Mouse (Mus musculus): ENCODE measurements around the gene Gm48551. TPM values are rescaled to one million over a fixed set of nuclear protein-coding genes. Genes with fewer than 3 reads are reported as not detected.

Gm48551 gene
- polyA plus RNA-seq (2012; ENCODE audit: insufficient read depth, insufficient read length, missing spikeins) = 0.75 and 2.2 TPM in 2 replicates

DNA sequence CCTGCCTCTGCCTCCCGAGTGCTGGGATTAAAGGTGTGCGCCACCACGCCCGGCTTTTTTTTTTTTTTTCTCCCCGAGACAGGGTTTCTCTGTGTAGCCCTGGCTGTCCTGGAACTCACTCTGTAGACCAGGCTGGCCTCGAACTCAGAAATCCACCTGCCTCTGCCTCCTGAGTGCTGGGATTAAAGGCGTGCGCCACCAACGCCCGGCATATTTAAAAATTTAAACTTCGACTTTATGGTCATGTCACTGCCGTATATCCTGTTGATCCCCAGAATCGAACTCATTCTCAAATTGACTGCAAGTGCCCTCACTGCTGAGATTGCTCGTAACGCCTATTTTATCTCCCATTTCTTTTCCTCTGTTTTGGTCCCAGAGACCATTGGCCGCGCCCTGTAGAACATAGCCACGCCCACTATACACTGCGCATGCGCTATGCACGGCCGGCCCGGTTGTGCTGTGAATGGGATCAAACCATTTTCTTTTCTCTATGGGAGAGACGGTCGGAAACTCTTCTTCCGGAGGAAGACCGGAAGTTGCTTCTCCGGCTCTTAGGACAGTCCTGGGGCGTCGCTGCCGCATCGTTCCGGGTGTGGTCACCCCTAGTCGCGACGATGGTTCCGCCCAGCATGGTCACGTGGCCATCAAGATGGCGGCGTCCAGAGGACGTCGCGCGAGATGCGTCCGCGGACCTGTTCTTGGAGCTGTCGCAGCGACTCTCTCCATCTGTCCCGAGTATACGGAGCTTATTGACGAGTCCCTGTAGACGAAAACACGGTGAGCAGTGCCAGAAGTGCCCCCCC, at the start of gene Gm48551, which contains the start of gene Dohh:
TSS of gene Gm48551 (plus strand) at position 665 of the 803 bp plus-strand sequence.
TSS of gene Dohh (plus strand) at position 627 of the 803 bp plus-strand sequence.
- H3K4me3 ChIP-seq (ENCODE audit: insufficient read depth, low read length) = peak within 1 kb of the TSS; percentile 92
- TF ChIP-seq CTCF (IDR thresholded peaks at IDR 0.05; ENCODE audit: low read depth, low read length) (no peak), POLR2A (IDR thresholded peaks at IDR 0.05; ENCODE audit: borderline replicate concordance, low read depth, low read length) (peak; percentile 77; the same call in 1 of the 2 replicates)
- peaks cover 27% of the 10 kb centered on the region for H3K4me1 ChIP-seq (ENCODE audit: control insufficient read depth, insufficient read depth, low read length)
- peak within 1 kb of the TSS; percentile 82 for H3K27ac ChIP-seq (ENCODE audit: insufficient read depth, low read depth, low read length)

DNA sequence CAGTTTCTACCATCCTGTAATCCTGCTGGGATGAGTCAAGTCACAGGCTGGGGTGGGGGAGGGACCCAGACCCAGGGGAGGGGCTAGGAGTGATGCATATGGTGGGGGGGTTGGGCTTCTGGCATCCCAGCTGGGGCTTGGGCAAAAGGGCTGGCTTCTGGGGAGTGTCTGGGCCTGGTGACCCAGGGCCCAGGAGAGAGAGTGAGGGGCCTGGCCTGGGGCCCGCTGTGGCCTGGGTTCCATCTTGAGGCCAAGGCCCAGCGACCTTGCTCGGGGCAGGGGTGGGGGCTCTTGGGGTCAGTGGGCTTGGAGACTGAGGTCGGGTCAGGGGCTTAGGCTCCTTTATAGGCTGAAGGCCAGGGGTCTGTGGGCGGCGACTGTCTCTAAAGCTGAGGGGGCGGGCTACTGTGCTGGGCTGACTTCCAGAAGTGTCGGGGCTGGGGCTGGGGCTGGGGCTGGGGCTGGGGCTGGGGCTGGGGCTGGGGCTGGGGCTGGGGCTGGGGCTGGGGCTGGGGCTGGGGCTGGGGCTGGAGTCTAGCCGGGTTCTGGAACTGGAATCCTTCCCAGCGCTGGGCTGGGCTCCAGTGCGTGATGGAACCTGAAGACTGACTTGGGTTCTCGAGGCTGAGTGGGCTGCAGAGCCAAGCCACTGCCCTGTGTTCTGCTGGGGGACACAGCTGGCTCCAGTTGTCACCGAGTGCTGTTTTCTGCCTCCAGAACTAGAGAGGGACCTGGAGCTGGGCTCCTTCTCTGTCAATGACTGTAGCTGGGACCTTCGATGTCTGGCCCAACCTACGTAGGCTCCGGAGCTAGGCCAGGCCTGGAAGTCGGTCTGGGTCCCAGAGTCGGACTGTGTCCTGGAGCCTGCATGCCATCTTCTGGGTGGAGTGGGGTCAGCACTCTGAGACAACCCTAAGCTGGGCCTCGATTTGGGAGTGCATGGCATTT, 48.6 kb upstream of the Gm48551 start:
- H3K4me3 ChIP-seq (ENCODE audit: insufficient read depth, low read length) = no peak overlapping the region
- no peak overlapping the region for H3K27ac ChIP-seq (ENCODE audit: insufficient read depth, low read depth, low read length)
- peaks cover 3% of the 10 kb centered on the region for H3K4me1 ChIP-seq (ENCODE audit: control insufficient read depth, insufficient read depth, low read length)
- TF ChIP-seq POLR2A (IDR thresholded peaks at IDR 0.05; ENCODE audit: borderline replicate concordance, low read depth, low read length) (no peak), CTCF (IDR thresholded peaks at IDR 0.05; ENCODE audit: low read depth, low read length) (no peak)

DNA sequence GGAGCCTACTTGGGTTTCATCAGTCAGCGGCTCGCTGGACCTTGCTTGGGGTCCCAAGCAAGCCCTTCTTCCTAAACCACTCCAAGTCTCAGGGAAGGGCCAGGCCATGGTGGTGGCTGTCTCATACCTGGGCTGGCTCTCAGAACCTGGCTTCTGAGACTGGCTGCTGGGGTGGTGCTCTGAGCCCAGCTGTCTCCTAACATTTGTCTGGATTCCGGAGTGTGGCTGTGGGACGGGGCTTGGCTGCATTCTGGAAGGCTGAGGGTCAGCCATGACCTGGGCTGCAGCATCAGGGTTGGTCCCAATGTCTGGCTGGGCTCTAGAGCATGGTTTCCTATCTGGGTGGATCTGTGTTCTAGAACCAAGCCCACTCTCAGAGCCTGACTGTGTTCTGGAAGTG, 47.7 kb upstream of the Gm48551 start:
- H3K27ac ChIP-seq (ENCODE audit: insufficient read depth, low read depth, low read length) = no peak overlapping the region
- H3K4me3 ChIP-seq (ENCODE audit: insufficient read depth, low read length) = no peak overlapping the region
- TF ChIP-seq CTCF (IDR thresholded peaks at IDR 0.05; ENCODE audit: low read depth, low read length) (no peak), POLR2A (IDR thresholded peaks at IDR 0.05; ENCODE audit: borderline replicate concordance, low read depth, low read length) (no peak)
- peaks cover 3% of the 10 kb centered on the region for H3K4me1 ChIP-seq (ENCODE audit: control insufficient read depth, insufficient read depth, low read length)

DNA sequence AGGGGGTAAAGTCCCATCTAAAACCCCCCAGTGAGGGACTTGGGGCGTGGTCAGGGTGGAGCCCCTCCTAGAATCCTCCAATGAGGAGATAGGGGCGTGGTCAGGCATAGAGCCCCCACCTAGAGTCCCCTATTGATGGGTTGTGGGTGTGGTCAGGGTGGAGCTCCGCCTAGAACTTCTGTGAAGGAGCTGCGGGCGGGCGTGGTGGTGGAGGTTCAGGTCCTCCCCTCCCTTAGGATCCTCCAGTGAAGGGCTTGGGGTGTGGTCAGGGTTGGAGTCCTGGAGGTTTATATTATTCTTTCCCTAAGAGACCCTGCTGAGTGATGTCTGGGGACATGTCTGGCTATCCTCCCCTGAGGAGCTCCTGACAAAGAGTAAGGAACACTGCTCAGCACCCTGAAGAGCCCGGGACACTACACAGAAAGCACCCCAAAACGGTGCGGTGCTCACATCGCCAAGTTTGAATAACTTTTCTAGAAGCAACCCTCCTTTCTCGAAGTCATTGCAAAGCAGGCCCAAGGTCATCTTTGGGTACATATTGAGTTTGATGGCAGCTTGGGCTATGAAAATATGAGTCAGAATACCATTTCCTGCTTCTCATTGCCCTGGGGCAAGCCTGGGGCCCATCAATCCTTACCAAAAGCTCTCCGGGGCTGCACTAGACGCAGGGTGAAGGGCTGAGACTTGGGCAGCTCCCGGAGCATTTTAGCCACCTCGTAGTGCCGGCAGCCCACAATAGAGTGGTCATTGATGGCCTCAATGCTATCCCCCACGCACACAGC, 43.5 kb upstream of the Gm48551 start:
- no peak for TF ChIP-seq CTCF (IDR thresholded peaks at IDR 0.05; ENCODE audit: low read depth, low read length)
- TF ChIP-seq POLR2A (IDR thresholded peaks at IDR 0.05; ENCODE audit: borderline replicate concordance, low read depth, low read length) = no peak

DNA sequence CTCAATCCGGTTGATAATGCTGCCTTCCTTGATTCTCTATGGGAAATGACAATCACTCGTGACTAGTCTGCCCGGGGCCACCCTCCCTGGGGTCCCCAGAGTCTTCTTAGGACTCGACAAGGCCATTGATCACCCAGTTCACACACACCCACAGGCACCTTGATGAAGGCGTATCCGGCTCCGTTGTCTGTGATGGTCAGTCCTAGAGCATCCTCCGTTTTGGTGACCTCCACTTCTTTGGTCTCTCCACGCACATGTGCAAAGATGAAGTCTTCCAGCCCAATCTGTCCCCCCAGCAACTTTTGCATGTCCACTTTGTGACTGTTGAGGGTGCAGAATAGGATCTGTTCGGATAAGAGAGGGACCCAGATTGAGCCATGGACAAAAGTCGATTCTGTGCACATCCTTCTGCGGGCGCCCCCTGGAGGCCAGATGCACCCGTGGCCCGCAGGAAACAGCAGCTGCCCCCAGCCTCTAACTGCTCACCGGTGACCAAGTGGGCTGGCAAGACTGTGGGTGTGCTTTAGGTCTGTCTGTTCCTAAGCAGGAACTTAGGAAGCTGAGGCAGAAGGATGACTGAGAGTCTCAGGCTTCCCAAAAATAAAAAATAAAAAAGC, 42.8 kb upstream of the Gm48551 start:
- H3K27ac ChIP-seq (ENCODE audit: insufficient read depth, low read depth, low read length) = no peak overlapping the region
- peaks cover 3% of the 10 kb centered on the region; the same call in 1 of the 2 replicates for H3K4me1 ChIP-seq (ENCODE audit: control insufficient read depth, insufficient read depth, low read length)
- no peak overlapping the region for H3K4me3 ChIP-seq (ENCODE audit: insufficient read depth, low read length)
- TF ChIP-seq CTCF (IDR thresholded peaks at IDR 0.05; ENCODE audit: low read depth, low read length) (peak; percentile 78), POLR2A (IDR thresholded peaks at IDR 0.05; ENCODE audit: borderline replicate concordance, low read depth, low read length) (no peak)

More for the DNA sequence above, 43.5 kb upstream of the Gm48551 start:
- Histone ChIP-seq H3K4me1 (ENCODE audit: control insufficient read depth, insufficient read depth, low read length) (peaks cover 3% of the 10 kb centered on the region; the same call in 1 of the 2 replicates), H3K27ac (ENCODE audit: insufficient read depth, low read depth, low read length) (no peak overlapping the region), H3K4me3 (ENCODE audit: insufficient read depth, low read length) (no peak overlapping the region)

DNA sequence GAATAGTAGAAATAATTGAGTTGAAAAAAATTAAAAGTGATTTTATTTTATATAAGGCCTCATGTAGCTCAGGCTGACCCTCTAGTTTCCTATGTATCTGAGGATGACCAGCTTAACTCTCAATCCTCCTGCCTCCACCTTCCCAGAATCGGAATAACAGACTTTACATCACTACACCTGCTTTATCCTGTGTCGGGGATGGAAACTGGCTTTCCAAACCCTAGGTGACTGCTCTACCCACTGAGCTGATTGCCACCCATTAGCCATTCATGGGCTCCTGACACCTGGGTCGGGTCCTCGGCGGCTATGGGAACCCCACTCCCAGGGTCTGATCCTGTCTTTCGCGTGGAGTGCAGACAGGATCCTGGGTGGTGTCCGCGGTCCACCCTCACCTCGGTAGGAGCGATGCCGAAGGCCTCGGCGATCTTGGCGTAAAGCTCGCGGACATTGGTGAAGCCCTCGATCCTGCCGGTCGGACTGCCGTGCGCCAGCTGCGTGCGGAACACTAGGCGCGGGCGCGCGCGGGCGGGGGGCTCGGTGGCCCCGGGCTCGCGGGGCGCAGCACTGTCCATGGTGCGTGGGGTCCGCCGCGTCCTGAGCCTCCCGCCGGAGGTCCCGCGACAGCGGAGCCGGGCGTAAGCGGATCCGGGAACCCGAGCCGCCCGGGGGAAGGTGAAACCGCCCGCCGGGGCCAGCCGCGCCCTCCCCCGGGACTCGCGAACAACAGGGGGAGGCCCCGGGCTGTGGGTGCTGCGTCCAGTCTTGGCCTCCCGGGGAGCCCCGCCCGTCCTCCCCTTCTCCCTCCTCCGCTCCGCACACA, 41.4 kb upstream of the Gm48551 start, which contains the start of gene Gipc3:
TSS of gene Gipc3 (minus strand) at position 581 of the 820 bp plus-strand sequence.
- Histone ChIP-seq H3K4me3 (ENCODE audit: insufficient read depth, low read length) (peak within 1 kb of the TSS; percentile 60), H3K4me1 (ENCODE audit: control insufficient read depth, insufficient read depth, low read length) (peaks cover 3% of the 10 kb centered on the region; the same call in 1 of the 2 replicates), H3K27ac (ENCODE audit: insufficient read depth, low read depth, low read length) (no peak within 1 kb of the TSS)
- TF ChIP-seq CTCF (IDR thresholded peaks at IDR 0.05; ENCODE audit: low read depth, low read length) = no peak
- TF ChIP-seq POLR2A (IDR thresholded peaks at IDR 0.05; ENCODE audit: borderline replicate concordance, low read depth, low read length) = no peak

DNA sequence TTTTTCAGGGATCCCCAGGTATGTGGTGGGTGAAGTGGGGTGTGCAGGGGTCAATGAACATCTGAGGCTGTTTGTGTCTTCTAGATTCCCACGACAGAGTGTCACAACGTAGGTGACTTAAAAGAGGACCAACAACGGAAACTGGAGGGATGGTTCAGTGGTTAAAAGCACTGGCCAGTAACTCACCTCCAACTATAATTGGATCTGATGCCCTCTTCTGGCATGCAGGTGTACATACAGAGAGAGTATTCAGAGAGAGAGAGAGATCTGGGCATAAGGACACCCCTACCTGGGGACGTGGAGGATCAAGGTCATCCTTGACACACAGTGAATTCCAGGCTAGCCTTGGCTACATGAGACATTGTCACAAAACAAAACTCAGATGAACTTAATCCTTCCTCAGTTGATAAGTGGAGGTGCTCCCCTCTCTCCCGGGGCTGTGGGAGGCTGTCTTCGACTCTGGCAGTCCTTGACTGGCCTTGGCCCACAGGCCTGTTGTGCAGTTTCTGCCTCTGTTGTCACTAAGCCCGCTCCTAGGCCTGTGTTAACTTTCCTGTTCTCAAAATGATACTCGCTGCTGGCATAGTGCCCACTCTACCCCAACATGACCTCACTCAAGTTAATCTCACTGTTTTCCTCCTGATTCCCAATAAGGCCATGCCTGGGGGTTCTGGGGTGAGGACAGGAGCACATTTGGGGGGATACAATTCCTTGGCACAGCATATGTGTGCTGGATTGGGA, 39.7 kb upstream of the Gm48551 start:
- peaks cover 3% of the 10 kb centered on the region; the same call in 1 of the 2 replicates for H3K4me1 ChIP-seq (ENCODE audit: control insufficient read depth, insufficient read depth, low read length)
- TF ChIP-seq POLR2A (IDR thresholded peaks at IDR 0.05; ENCODE audit: borderline replicate concordance, low read depth, low read length) (no peak), CTCF (IDR thresholded peaks at IDR 0.05; ENCODE audit: low read depth, low read length) (no peak)
- no peak overlapping the region for H3K27ac ChIP-seq (ENCODE audit: insufficient read depth, low read depth, low read length)
- H3K4me3 ChIP-seq (ENCODE audit: insufficient read depth, low read length) = no peak overlapping the region

All from bone marrow macrophage, adult 2 months (primary cell).